Mouse (Mus musculus) lung, embryonic 16.5 days (tissue): ENCODE measurements around the gene Arhgef11. TPM values are rescaled to one million over a fixed set of nuclear protein-coding genes. Genes with fewer than 3 reads are reported as not detected.

ENCODE experiments used
- ATAC-seq: fragments of 200-750 bp; cut with Nextera tagmentation; 2 replicates; pipeline ENCODE4 v1.8.0; 2017; ENCODE audit warnings: low read depth, mild to moderate bottlenecking, moderate library complexity
- H3K27ac ChIP-seq: fragments of 300-500 bp; sonication (generic); 2 replicates; pipeline ENCODE4 v1.5.1; 2014; ENCODE audit warnings: mild to moderate bottlenecking, control low read depth, low read length
- H3K27me3 ChIP-seq: fragments of 300-500 bp; sonication (generic); 2 replicates; pipeline ENCODE4 v1.6.1; 2014; ENCODE audit warnings: low read depth, low read length, mixed read lengths; ENCODE audit not compliant: control insufficient read depth, insufficient read depth
- H3K36me3 ChIP-seq: fragments of 300-500 bp; sonication (generic); 2 replicates; pipeline ENCODE4 v1.6.1; 2014; ENCODE audit warnings: low read length; ENCODE audit not compliant: control insufficient read depth, insufficient read depth
- H3K4me1 ChIP-seq: fragments of 300-500 bp; sonication (generic); replicated peaks from 2 replicates; pipeline ENCODE4 v1.6.1; 2014; ENCODE audit warnings: low read length, mixed read lengths; ENCODE audit not compliant: control insufficient read depth, insufficient read depth
- H3K4me2 ChIP-seq: fragments of 300-500 bp; sonication (generic); 2 replicates; pipeline ENCODE4 v1.6.1; 2014; ENCODE audit warnings: low read depth, low read length, control low read depth
- H3K4me3 ChIP-seq: fragments of 300-500 bp; sonication (generic); 2 replicates; pipeline ENCODE4 v1.5.1; 2014; ENCODE audit warnings: mild to moderate bottlenecking, low read length, control low read depth
- H3K9ac ChIP-seq: fragments of 300-500 bp; sonication (generic); 2 replicates; pipeline ENCODE4 v1.6.1; 2014; ENCODE audit warnings: low read length, control low read depth
- H3K9me3 ChIP-seq: fragments of 300-500 bp; sonication (generic); 2 replicates; pipeline ENCODE4 v1.6.1; 2016; ENCODE audit warnings: low read length; ENCODE audit not compliant: control insufficient read depth
- WGBS: fragments of 180-500 bp; shearing (Covaris S2); extraction: QIAGEN DNeasy Blood & Tissue Kit; methylation state at CpG from one replicate; pipeline ENCODE4 v1.1.7; 2014; 5-methylcytosine and 5-hydroxymethylcytosine counted together
- polyA plus RNA-seq: library from polyadenylated mRNA; unstranded; fragments of >200 nt; fragmentation: Nextera tagmentation; extraction: Ambion mirVana; gene quantifications from 2 replicates; pipeline ENCODE4 v1.2.1, GENCODE M21; 2015

Gene Arhgef11
- polyA plus RNA-seq, 1 experiment from 2014 or later = 15.4 TPM

- ATAC-seq = no peak
- H3K27me3 ChIP-seq = no peaks in the 10 kb centered on the region
- 80% methylated on average over 8 of the region's 8 CpGs for WGBS
- no peak overlapping the region for H3K9ac ChIP-seq
- no peak overlapping the region for H3K27ac ChIP-seq
- peaks cover 32% of the 10 kb centered on the region for H3K4me1 ChIP-seq
- no peaks in the 10 kb centered on the region for H3K36me3 ChIP-seq
- no peak overlapping the region; the same call in 1 of the 2 replicates for H3K4me3 ChIP-seq
- no peak overlapping the region for H3K4me2 ChIP-seq
- no peaks in the 10 kb centered on the region for H3K9me3 ChIP-seq
Observed at GRCm38 (mm10) chr3:87769506-87769905, 152.1 kb downstream of the Arhgef11 start.

GRCm38 (mm10) chr3:87770280-87770679 is 152.9 kb downstream of the Arhgef11 start:
- no peaks in the 10 kb centered on the region for H3K9me3 ChIP-seq
- H3K9ac ChIP-seq = no peak overlapping the region
- no peak overlapping the region for H3K4me3 ChIP-seq
- H3K4me2 ChIP-seq = no peak overlapping the region
- ATAC-seq = no peak
- H3K27ac ChIP-seq = no peak overlapping the region
- 0% methylated on average over 4 of the region's 4 CpGs for WGBS
- no peaks in the 10 kb centered on the region for H3K27me3 ChIP-seq
- peaks cover 24% of the 10 kb centered on the region for H3K4me1 ChIP-seq
- H3K36me3 ChIP-seq = no peaks in the 10 kb centered on the region

GRCm38 (mm10) chr3:87771088-87771487 is 153.7 kb downstream of the Arhgef11 start:
- no peak overlapping the region for H3K27ac ChIP-seq
- 25% methylated on average over 6 of the region's 6 CpGs for WGBS
- no peak for ATAC-seq
- H3K4me1 ChIP-seq = peaks cover 16% of the 10 kb centered on the region
- H3K27me3 ChIP-seq = no peaks in the 10 kb centered on the region
- H3K36me3 ChIP-seq = no peaks in the 10 kb centered on the region
- H3K4me2 ChIP-seq = no peak overlapping the region
- H3K9me3 ChIP-seq = no peaks in the 10 kb centered on the region
- H3K9ac ChIP-seq = no peak overlapping the region
- no peak overlapping the region for H3K4me3 ChIP-seq

GRCm38 (mm10) chr3:87778283-87778682 is 160.9 kb downstream of the Arhgef11 start:
- Histone ChIP-seq H3K9me3 (no peaks in the 10 kb centered on the region), H3K9ac (no peak overlapping the region; the same call in 1 of the 2 replicates), H3K27me3 (peaks cover 8% of the 10 kb centered on the region; the same call in 1 of the 2 replicates), H3K4me3 (no peak overlapping the region), H3K4me2 (no peak overlapping the region), H3K27ac (no peak overlapping the region), H3K36me3 (no peaks in the 10 kb centered on the region), H3K4me1 (0 out of 2 replicates have a peak, but pooled peaks cover 4% of the 10 kb centered on the region)
- WGBS = 52% methylated on average over 23 of the region's 23 CpGs
- no peak for ATAC-seq

- Histone ChIP-seq H3K27ac (no peak overlapping the region), H3K9me3 (no peaks in the 10 kb centered on the region), H3K36me3 (no peaks in the 10 kb centered on the region), H3K4me1 (0 out of 2 replicates have a peak, but pooled peaks cover 4% of the 10 kb centered on the region), H3K27me3 (peaks cover 8% of the 10 kb centered on the region; the same call in 1 of the 2 replicates), H3K4me2 (no peak overlapping the region), H3K4me3 (no peak overlapping the region), H3K9ac (no peak overlapping the region)
- 23% methylated on average over 2 of the region's 2 CpGs for WGBS
- peak; percentile 54 for ATAC-seq
Observed at GRCm38 (mm10) chr3:87779086-87779485, 161.7 kb downstream of the Arhgef11 start.

GRCm38 (mm10) chr3:87783282-87784023 is 166.1 kb downstream of the Arhgef11 start:
- ATAC-seq = 0 out of 2 replicates have a peak, but pooled peaks have one; percentile 28
- H3K4me2 ChIP-seq = no peak overlapping the region
- H3K27ac ChIP-seq = no peak overlapping the region
- H3K36me3 ChIP-seq = no peaks in the 10 kb centered on the region
- H3K9me3 ChIP-seq = no peaks in the 10 kb centered on the region
- no peak overlapping the region for H3K9ac ChIP-seq
- H3K27me3 ChIP-seq = no peaks in the 10 kb centered on the region
- H3K4me1 ChIP-seq = 0 out of 2 replicates have a peak, but pooled peaks cover 7% of the 10 kb centered on the region
- WGBS = 79% methylated on average over 22 of the region's 25 CpGs
- H3K4me3 ChIP-seq = no peak overlapping the region

- 49% methylated on average over 5 of the region's 5 CpGs for WGBS
- H3K4me1 ChIP-seq = peaks cover 4% of the 10 kb centered on the region; the same call in 1 of the 2 replicates
- H3K27me3 ChIP-seq = no peaks in the 10 kb centered on the region
- H3K9ac ChIP-seq = no peak overlapping the region
- H3K4me3 ChIP-seq = no peak overlapping the region
- no peak overlapping the region for H3K4me2 ChIP-seq
- H3K9me3 ChIP-seq = no peaks in the 10 kb centered on the region
- peak; percentile 39; the same call in 1 of the 2 replicates for ATAC-seq
- peak overlapping the region; percentile 15; the same call in 1 of the 2 replicates for H3K27ac ChIP-seq
- H3K36me3 ChIP-seq = no peaks in the 10 kb centered on the region
Observed at GRCm38 (mm10) chr3:87785156-87785555, 167.8 kb downstream of the Arhgef11 start.

- ATAC-seq = peak; percentile 63; the same call in 1 of the 2 replicates
- Histone ChIP-seq H3K4me1 (peaks cover 4% of the 10 kb centered on the region; the same call in 1 of the 2 replicates), H3K9ac (no peak overlapping the region), H3K27ac (peak overlapping the region; percentile 15; the same call in 1 of the 2 replicates), H3K4me3 (no peak overlapping the region), H3K9me3 (no peaks in the 10 kb centered on the region), H3K4me2 (no peak overlapping the region), H3K27me3 (peaks cover 3% of the 10 kb centered on the region; the same call in 1 of the 2 replicates), H3K36me3 (no peaks in the 10 kb centered on the region)
- 20% methylated on average over 6 of the region's 6 CpGs for WGBS
Observed at GRCm38 (mm10) chr3:87785626-87786214, 168.4 kb downstream of the Arhgef11 start.
